Mouse (Mus musculus): ENCODE data around the gene Vmo1.
"Not testable (repeated sequence)": the region's sequence is repeated elsewhere in the genome, so short reads cannot be mapped to it uniquely, and the experiment has no call there.

GRCm38 (mm10) chr11:70523306-70523989 lies 9.0 kb upstream of the Vmo1 start:
- TF ChIP-seq POLR2A (IDR thresholded peaks at IDR 0.05; ENCODE audit: low read depth, low read length); CTCF (IDR thresholded peaks at IDR 0.05; ENCODE audit: extremely low read depth, insufficient read depth, insufficient read length, insufficient replicate concordance): not testable (repeated sequence)

All from spleen, adult 2 months (tissue).